Mouse (Mus musculus): ENCODE measurements around the gene Dnajb2.

Gene Dnajb2

GRCm38 (mm10) chr1:75251112-75251970, 15.1 kb downstream of the Dnajb2 start:
- peak in 1 of 2 experiments; percentile 76 for DNase-seq (ENCODE audit: low spot score in 2 of 2)

DNA sequence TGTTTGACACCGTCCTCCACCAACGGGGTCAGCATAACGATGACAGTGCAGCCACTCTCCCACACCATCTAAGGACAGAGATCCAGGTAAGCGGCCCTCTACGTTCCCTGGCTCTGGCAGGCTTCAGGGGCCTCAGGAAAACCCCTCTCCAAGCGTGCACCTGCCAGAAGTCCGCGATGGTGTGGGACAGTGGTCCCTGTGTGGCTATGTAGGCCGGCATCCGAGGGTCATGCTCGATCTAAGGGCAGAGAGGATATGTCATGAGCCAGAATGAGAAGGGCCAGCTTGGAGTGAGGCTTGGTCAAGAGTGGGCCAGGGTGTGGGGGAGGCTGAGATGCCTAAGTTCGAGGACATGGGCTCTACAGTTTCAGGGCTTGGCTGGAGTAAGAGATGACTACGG, 16.1 kb downstream of the Dnajb2 start:
- DNase-seq (ENCODE audit: low spot score in 2 of 2), result no peak

DNA sequence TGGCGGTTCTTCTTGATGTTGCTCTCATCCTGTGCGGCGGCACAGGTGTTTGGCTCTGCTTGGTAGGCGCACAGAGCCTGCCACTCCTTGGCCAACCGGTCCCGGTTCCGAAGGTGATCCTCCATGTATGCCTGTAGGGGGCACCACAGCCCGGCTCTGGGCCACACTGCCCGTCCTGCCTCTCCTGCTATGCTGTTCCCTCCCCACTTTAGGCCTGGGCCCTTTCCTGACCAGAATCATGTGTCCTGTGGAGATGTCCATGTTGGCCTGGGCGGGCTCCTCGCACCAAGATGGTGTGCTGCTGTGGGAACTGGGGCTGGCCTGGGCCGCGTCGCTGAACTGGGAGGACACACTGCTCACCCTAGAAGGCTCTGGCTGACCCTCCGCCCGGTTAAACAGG, 16.8 kb downstream of the Dnajb2 start:
- DNase-seq (ENCODE audit: low spot score in 2 of 2), result no peak

DNA sequence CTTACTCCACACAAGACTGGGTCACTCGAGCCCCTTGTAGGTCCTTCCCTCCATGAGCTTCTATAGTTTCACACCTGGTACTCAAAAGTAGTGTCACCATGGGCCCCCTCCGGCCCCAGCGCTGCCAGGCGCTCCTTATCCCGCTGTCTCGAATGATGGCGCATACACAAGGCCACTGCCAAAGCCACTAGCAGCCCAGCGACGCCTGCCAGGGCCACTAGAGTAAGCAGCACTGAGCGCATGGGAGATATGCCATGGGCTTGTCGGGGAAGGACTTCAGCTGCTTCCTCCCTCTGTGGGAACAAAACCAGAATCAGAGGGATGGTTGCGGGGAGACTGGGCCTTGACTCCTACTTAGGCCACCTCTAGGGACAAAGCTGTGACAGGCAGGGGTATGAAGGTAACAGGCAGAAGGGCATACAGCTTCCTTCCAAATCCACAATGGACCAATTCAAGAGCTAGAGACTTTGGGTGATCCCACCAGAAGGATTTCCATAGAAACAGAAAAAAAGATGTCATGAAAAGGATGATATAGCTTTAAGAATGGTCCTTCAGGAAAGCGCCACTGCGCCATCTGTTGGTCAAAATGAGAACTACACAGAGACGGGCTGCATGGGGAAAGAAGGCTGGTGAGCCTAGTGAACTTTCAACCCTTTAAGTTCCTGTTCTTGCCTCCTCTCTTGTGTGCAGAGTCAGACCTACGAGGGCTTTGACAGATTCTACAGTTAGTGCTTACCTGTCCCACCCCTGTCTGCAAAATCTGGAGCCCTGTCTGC, 17.8 kb downstream of the Dnajb2 start:
- peak; percentile 80 to 91 for DNase-seq (ENCODE audit: low spot score in 2 of 2)

DNA sequence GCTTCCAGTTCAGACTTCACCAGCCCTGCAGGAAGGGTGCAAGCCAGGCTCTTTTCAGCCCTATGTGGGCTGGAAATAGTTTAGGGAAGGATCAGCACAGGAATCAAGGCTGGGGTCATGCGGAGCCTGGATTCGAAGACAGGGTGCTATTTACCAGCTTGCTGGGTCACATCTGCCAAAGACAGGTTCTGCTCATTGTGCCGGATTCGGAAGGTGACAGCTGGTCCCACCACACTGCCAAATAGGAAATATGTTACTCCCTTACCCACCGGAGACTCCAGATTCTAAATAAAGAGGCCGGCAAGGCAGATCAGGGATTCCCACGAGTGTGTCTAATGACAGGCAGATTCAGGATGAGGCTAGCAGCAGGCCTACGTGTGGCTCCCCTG, 18.4 kb downstream of the Dnajb2 start:
- no peak for DNase-seq (ENCODE audit: low spot score in 2 of 2)

GRCm38 (mm10) chr1:75255516-75256046, 19.4 kb downstream of the Dnajb2 start:
- no peak for DNase-seq (ENCODE audit: low spot score in 2 of 2)

DNA sequence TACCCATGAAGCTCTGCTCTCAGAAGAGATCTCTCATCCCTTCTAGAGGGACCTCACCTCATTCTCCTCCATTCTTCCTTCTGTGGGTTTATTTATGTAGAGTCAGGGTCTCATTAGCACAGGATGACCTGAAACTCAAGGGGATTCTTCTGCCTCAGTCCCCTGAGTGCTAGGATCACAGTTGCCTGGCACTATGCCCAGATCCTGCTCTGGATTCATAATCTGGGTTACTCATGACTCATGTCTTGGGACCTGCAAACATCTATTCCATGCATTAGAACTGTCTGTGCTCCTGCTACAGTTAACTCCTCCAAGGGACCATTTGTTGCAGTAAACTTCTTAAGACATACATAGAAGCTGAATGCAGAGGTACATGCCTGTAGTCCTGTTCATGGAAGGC, 25.1 kb downstream of the Dnajb2 start:
- no peak for DNase-seq (ENCODE audit: low spot score in 2 of 2)

DNA sequence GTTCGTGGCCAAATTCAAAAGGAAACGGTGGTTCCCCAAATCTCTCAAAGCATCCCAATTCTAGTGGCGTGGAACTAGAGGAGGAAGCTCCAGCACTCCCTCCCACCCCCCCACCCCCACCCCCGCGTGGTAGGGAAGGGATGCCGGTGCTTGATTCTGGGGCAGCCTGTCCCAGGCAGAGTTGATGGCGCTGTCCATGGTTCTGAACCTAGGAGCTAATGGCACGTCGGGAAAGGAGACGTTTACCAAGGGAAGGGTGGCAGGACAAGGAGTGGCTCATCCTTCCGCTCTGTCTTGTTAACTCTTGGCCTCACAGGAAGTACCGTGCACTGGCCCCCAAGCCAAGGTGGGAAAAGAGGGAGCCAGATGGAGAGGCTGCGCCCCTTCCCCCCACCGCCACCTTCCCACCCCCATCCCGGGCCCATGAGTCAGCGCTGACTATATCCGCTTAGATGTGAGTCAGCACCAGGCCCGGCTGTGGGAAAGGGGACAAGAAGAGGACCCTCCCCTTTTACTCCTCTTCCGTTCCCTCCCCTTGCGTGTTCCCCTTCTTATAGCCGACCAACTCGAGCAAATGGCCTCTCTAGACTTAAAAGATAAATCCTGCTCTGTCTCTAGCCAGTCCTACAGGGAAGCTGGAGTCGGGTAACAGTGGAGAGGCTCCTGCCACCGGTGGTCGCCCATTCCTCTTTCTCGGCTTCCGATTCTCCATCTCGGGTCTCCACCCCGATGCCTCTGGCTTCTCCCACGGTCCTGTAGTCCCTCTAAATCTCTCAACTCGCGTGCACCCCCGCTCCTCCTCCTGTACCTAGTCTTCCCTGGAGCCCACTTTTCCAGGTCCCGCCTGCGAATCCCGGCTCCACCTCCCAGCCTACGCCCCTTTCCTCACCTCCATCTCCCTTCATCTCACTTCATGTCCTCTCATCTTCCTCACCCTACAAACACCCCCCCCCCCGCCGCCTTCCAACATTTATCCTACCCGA, 27.1 kb downstream of the Dnajb2 start:
- no peak for DNase-seq (ENCODE audit: low spot score in 2 of 2)

- DNase-seq (ENCODE audit: low spot score in 2 of 2), result peak in 1 of 2 experiments; percentile 49
Observed at GRCm38 (mm10) chr1:75264091-75264880, 28.1 kb downstream of the Dnajb2 start, which contains the start of gene Ptprn. Gene Ptprn, minus strand, starts transcription at chr1:75264502.

- DNase-seq (ENCODE audit: low spot score in 2 of 2), result no peak
Observed at GRCm38 (mm10) chr1:75277195-75278188, 41.3 kb downstream of the Dnajb2 start.

DNA sequence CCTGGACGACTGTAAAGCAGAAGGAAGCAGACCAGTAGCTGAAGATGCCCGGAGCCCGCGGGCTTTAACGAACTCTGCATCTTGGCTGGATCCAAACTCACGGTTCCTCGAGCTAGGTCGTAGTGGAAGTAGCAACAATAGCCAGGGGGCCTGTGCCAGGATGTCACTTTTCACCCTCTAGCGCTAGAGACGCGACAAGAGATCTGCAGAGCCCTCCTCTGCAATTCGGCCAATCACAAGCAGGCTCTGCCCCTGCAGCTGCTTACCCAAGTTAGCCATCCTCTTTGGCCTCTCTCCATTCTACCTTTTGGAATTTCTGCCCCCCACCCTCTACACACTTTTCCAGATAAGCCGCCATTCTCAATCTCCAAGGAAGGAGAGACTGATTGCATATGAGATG, 42.0 kb downstream of the Dnajb2 start, which contains the start of gene Resp18:
Resp18 (minus strand) TSS at position 188 of the 400 bp plus-strand sequence.
- DNase-seq (ENCODE audit: low spot score in 2 of 2), result no peak

DNA sequence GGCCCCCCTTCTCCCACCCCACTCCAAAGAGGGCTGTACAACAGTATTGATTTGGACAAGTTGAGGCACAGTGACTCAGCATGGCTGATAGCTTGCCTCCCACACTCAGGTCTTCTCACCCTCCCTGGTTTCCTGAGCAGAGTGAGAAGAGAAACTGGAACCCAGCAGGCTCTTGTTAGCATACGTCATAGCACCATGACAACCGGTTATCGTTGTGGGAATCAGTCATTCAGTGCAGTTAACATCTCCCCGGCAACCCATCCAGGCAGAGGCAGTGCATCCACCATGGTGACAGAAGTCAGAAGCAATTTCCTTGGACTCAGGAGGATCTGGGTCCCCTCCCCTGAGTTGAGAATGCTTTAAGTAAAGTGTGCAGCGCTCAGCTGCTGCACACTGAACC, 46.8 kb downstream of the Dnajb2 start:
- DNase-seq (ENCODE audit: low spot score in 2 of 2), result no peak

- DNase-seq (ENCODE audit: low spot score in 2 of 2), result no peak
Observed at GRCm38 (mm10) chr1:75284911-75285310, 48.7 kb downstream of the Dnajb2 start.

DNA sequence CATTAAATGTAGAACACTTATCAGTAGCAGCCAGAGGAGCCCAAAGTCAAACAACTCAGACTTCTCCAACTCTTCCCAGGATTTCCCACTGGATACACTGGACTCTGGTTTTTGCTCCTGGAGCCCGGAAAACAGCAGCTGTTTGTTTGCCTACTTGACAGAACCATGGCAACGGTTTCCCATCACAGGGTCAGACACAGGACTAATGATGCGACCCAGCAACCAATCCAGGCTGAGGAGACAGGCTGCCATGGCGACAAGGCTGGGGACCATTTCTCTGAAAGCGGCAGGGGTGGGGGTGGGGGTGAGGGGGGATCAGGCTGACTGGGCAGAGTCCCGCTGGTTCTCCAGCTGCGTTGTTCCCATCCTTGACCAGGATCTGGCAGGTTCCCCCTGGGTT, 53.2 kb downstream of the Dnajb2 start:
- DNase-seq (ENCODE audit: low spot score in 2 of 2), result peak in 1 of 2 experiments; percentile 40

- no peak for DNase-seq (ENCODE audit: low spot score in 2 of 2)
Observed at GRCm38 (mm10) chr1:75289888-75290431, 53.8 kb downstream of the Dnajb2 start.

DNA sequence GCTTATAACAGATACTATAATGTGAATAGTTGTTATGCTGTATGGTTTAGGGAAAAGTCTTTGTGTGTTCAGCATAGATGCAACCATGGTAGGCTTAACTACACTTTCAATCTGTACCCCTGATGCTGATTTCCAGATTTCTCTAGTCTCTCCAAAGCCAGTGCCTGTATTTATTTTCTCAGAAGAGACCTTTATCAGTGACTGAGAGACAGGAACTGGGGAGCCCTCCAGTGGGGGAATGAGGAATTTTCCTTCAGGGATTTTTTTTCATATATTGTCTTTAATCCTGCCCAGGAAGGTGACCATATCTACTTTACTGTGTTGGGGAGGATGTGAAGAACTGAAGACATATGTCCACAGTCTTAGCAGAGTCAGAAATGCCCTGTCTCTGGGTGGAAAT, 54.4 kb downstream of the Dnajb2 start:
- DNase-seq (ENCODE audit: low spot score in 2 of 2), result peak in 1 of 2 experiments; percentile 65

DNA sequence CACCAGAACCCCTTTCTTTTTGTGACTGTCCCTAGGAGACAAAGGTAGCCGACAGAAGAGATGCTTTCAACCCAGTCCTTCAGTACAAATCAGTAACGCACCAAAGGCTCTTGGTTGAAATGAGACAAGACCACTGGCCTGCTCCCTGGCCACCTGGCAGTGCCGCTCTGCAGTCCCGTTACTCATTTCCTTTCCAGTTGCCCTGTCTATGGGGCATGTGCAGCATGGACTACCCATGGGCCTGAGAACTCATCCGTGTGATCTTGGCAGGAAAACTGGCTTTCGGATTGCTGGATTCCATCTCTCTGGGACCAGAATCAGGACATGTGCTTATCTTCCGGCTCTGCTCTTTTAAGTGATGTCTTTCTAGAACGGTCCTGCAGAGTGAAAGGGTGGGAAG, 55.1 kb downstream of the Dnajb2 start:
- DNase-seq (ENCODE audit: low spot score in 2 of 2), result no peak

DNA sequence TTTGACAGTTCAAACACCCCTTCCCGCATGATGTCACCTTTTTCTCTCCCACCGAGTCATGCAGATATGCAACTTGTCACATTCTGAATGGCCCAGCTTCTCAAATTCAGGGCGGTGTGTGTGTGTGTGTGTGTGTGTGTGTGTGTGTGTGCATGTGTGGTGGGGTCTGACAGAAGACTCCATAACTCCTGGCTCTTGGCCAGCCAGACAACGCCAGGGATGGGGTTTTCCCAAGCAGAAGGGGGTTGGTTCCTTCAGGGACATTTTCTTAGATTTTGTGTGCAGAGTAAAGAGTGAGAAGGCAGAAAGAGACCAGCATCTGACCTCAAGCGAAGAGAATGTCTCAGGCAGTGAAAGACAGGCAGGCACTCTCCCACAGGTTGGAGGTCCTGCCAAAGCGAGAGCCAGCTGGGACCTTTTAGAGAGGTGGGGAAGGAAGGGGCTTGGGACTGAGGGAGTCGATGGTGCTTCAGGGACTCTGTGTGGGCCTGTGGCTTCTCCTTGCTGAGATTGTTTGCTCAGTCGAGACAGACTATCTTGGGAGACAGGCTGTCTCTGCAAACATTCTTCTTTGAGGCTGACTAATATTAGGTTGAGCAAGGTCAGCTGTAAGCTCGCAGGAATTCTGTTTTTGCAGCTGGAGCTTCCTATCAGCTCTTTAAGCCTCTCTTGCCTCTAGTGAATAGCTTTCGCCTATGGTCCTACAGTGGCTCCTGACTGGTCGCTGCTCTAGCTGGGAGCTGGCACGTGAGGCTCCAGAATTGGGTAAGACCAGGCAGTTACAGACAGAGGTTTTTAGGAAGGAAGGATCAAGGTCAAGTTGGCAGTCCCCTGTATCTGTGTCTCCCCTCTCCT, 56.5 kb downstream of the Dnajb2 start:
- DNase-seq (ENCODE audit: low spot score in 2 of 2), result no peak
